Mouse (Mus musculus) bone marrow macrophage, adult 2 months (primary cell): ENCODE results near the gene Epha7.

Experiments
- CTCF ChIP-seq: IDR thresholded peaks from 2 replicates; pipeline ENCODE4 v1.5.1; 2012; ENCODE audit warnings: low read depth, mild to moderate bottlenecking, low read length, moderate library complexity
- POLR2A ChIP-seq: IDR thresholded peaks from 2 replicates; pipeline ENCODE4 v1.6.1; 2012; ENCODE audit warnings: mild to moderate bottlenecking, low read depth, low read length, borderline replicate concordance

- no peak for TF ChIP-seq CTCF
- no peak for TF ChIP-seq POLR2A
Observed at GRCm38 (mm10) chr4:28824616-28825015, 11.7 kb downstream of the Epha7 start.
